Mouse (Mus musculus) erythroblast, embryonic 14.5 days (primary cell): Measurements from ENCODE around the gene Gamt.

Experiments
- GATA1 ChIP-seq: IDR thresholded peaks from 2 replicates; pipeline ENCODE4 v1.6.1; 2012; ENCODE audit warnings: low read length, inconsistent platforms, mixed read lengths
- TAL1 ChIP-seq: IDR thresholded peaks from 3 replicates; pipeline ENCODE4 v1.6.1; 2012; ENCODE audit warnings: low read length, inconsistent platforms, mixed read lengths

GRCm38 (mm10) chr10:80304862-80305261 lies 44.0 kb upstream of the Gamt start:
- no peak for TF ChIP-seq GATA1
- TF ChIP-seq TAL1, result no peak
